In genomic region chr2:92007933-92008622, GRCm38 (mm10) we compare ENCODE assay signal across 8 mouse cellular contexts. TPM values are rescaled to one million over a fixed set of nuclear protein-coding genes. Genes with fewer than 3 reads are reported as not detected.
DNase-seq lines count a peak whose midpoint lies in the region; ATAC-seq and TF ChIP-seq lines count a peak whose summit lies in the region.

No protein-coding gene starts in this region.

- ATAC-seq in embryonic facial prominence, embryonic 15.5 days (ENCODE audit: insufficient number of reproducible peaks, low FRiP score, low TSS enrichment, low read depth) = peak; percentile 92
- ATAC-seq in limb, embryonic 15.5 days (ENCODE audit: insufficient number of reproducible peaks, low FRiP score, low TSS enrichment, low read depth) = peak; percentile 90

- no peak overlapping the region for H3K27ac ChIP-seq in bone marrow, adult 2 months (ENCODE audit: control insufficient read depth, insufficient read depth, low read depth, low read length, poor library complexity)
- H3K27ac ChIP-seq in embryonic facial prominence, embryonic 15.5 days (replicated peaks) = peak overlapping the region; percentile 94
- peak overlapping the region; percentile 95 for H3K27ac ChIP-seq in limb, embryonic 15.5 days

- peak overlapping the region; percentile 55 for H3K9ac ChIP-seq in embryonic facial prominence, embryonic 15.5 days
- H3K9ac ChIP-seq in limb, embryonic 15.5 days = peak overlapping the region; percentile 63

- TF ChIP-seq POLR2A in bone marrow, adult 2 months (IDR thresholded peaks at IDR 0.05; ENCODE audit: borderline replicate concordance, control insufficient read depth, low read depth, low read length) = peak; percentile 24; the same call in 1 of the 2 replicates

- no peaks in the 10 kb centered on the region for H3K4me1 ChIP-seq in bone marrow, adult 2 months (ENCODE audit: control insufficient read depth, insufficient read depth, low read length)
- H3K4me1 ChIP-seq in embryonic facial prominence, embryonic 15.5 days = peaks cover 48% of the 10 kb centered on the region
- peaks cover 56% of the 10 kb centered on the region for H3K4me1 ChIP-seq in limb, embryonic 15.5 days

- under 1% methylated on average over 34 of the region's 34 CpGs for WGBS in bone marrow, adult 2 months
- WGBS in embryonic facial prominence, embryonic 15.5 days = 0% methylated on average over 34 of the region's 34 CpGs
- WGBS in limb, embryonic 15.5 days = under 1% methylated on average over 34 of the region's 34 CpGs

- peak overlapping the region; percentile 92 for H3K4me2 ChIP-seq in embryonic facial prominence, embryonic 15.5 days (replicated peaks)
- peak overlapping the region; percentile 88 for H3K4me2 ChIP-seq in limb, embryonic 15.5 days

- TF ChIP-seq CTCF in bone marrow, adult 2 months (IDR thresholded peaks at IDR 0.05; ENCODE audit: control insufficient read depth, insufficient read depth, low read length) = no peak

- H3K27me3 ChIP-seq in embryonic facial prominence, embryonic 15.5 days = no peaks in the 10 kb centered on the region
- H3K27me3 ChIP-seq in limb, embryonic 15.5 days = no peaks in the 10 kb centered on the region

- no peaks in the 10 kb centered on the region for H3K9me3 ChIP-seq in embryonic facial prominence, embryonic 15.5 days (replicated peaks)
- no peaks in the 10 kb centered on the region for H3K9me3 ChIP-seq in limb, embryonic 15.5 days

- no peaks in the 10 kb centered on the region for H3K36me3 ChIP-seq in embryonic facial prominence, embryonic 15.5 days
- no peaks in the 10 kb centered on the region for H3K36me3 ChIP-seq in limb, embryonic 15.5 days

- peak; percentile 96 for DNase-seq in 416B (ENCODE audit: low read depth)
- peak; percentile 98 for DNase-seq in heart, adult 8-10 months (ENCODE audit: low spot score)
- DNase-seq in kidney, adult 9 months = peak; percentile 99
- peak; percentile 82 to 89 for DNase-seq in monocyte, adult 2 months (ENCODE audit: low read depth in 1 of 2, low spot score in 2 of 2)
- DNase-seq in spleen, postnatal 36 days (ENCODE audit: low spot score in 2 of 2) = peak; percentile 94

- H3K4me3 ChIP-seq in bone marrow, adult 2 months (replicated peaks; ENCODE audit: control insufficient read depth, low read depth, low read length) = peak overlapping the region; percentile 72
- H3K4me3 ChIP-seq in embryonic facial prominence, embryonic 15.5 days (replicated peaks) = peak overlapping the region; percentile 55
- H3K4me3 ChIP-seq in limb, embryonic 15.5 days = peak overlapping the region; percentile 48

RNA-seq across cellular contexts. Expression of gene Creb3l1, which starts 16.2 kb away (rescaled TPM):
- polyA plus RNA-seq in bone marrow, adult 2 months (2011; ENCODE audit: insufficient read depth, insufficient read length, low replicate concordance, missing spikeins) = 1.6 and 1.7 TPM in 2 replicates
- 36.8 and 44.3 TPM in 2 replicates for polyA plus RNA-seq in embryonic facial prominence, embryonic 15.5 days (2015; fragmentation: Nextera tagmentation; extraction: Ambion mirVana)
- total RNA-seq in heart, adult 8-10 months (2022) = 1 to 10 TPM; 2.5 to 4.0 (median 3.1) TPM
- polyA plus RNA-seq in limb, embryonic 15.5 days (2015; fragmentation: Nextera tagmentation; extraction: Ambion mirVana) = 30.4 and 31.9 TPM in 2 replicates

RNA-seq across cellular contexts. Expression of gene Dgkz, which starts 32.4 kb away (rescaled TPM):
- polyA plus RNA-seq in bone marrow, adult 2 months (2011; ENCODE audit: insufficient read depth, insufficient read length, low replicate concordance, missing spikeins) = 82.4 and 229 TPM in 2 replicates
- 36.3 and 39.9 TPM in 2 replicates for polyA plus RNA-seq in embryonic facial prominence, embryonic 15.5 days (2015; fragmentation: Nextera tagmentation; extraction: Ambion mirVana)
- total RNA-seq in heart, adult 8-10 months (2022) = 10 to 100 TPM; 31.4 to 49.0 (median 42.7) TPM
- polyA plus RNA-seq in limb, embryonic 15.5 days (2015; fragmentation: Nextera tagmentation; extraction: Ambion mirVana) = 30.9 and 35.9 TPM in 2 replicates

Comparison
In these comparisons a context has a peak if more than half of its experiments do, and no peak if none do; other contexts are left out.
1. RNA of gene Creb3l1, which starts 16.2 kb away (polyA plus RNA-seq): 36.8 to 44.3 TPM in embryonic facial prominence, embryonic 15.5 days and 30.4 to 31.9 TPM in limb, embryonic 15.5 days; 1.6 to 1.7 TPM in bone marrow, adult 2 months; every median in the first group is over 10 times any median in the second.
2. Peak in every context shown above with its lines, with median percentiles within 50 percentile points of each other: DNase-seq and H3K4me3 ChIP-seq.